Mouse (Mus musculus): ENCODE measurements around the gene Dido1. TPM values are rescaled to one million over a fixed set of nuclear protein-coding genes. Genes with fewer than 3 reads are reported as not detected.

Gene Dido1
- 26.0 and 27.8 TPM in 2 replicates for polyA plus RNA-seq (2014; fragmentation: Nextera tagmentation; extraction: Ambion mirVana)

DNA sequence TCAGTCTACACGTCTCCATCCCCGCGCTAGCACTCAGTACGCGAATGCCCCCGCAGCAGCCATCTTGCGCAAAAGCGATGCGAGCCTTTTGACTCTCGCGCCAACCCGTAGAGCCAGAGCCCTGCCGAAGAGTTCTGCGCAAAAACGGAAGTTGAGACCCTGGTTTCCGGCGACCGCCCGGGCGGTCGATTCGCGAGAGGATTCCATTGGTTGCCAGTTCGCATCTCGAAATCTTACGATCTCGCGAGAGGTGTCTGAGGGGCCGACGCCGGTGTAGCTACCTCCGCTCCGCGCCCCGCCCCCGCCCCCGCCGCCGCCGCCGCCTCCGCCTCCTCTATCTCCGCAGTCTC, at the start of gene Dido1, which contains the start of gene Gid8:
Dido1 (minus strand) TSS at position 77 of the 350 bp plus-strand sequence.
Gid8 (plus strand) TSS at position 195 of the 350 bp plus-strand sequence.
- ATAC-seq (ENCODE audit: low read depth) (peak; percentile 97), DNase-seq (ENCODE audit: low spot score) (peak; percentile 99)
- WGBS = under 1% methylated on average over 19 of the region's 43 CpGs
- peak within 1 kb of the TSS; percentile 86 for H3K27ac ChIP-seq (replicated peaks; ENCODE audit: low read depth, low read length)
- no peaks in the 10 kb centered on the region for H3K9me3 ChIP-seq (ENCODE audit: control insufficient read depth, low read length)
- peaks cover 16% of the 10 kb centered on the region for H3K4me1 ChIP-seq (ENCODE audit: control insufficient read depth, insufficient read depth, low read length)
- H3K4me3 ChIP-seq (ENCODE audit: low read depth, low read length) = peak within 1 kb of the TSS; percentile 86
- peak within 1 kb of the TSS; percentile 81 for H3K4me2 ChIP-seq (ENCODE audit: low read depth, low read length)
- H3K27me3 ChIP-seq (replicated peaks; ENCODE audit: control insufficient read depth, insufficient read depth, low read length) = no peaks in the 10 kb centered on the region
- H3K36me3 ChIP-seq (ENCODE audit: control insufficient read depth, insufficient read depth, low read length) = peaks cover 30% of the 10 kb centered on the region
- H3K9ac ChIP-seq (ENCODE audit: low read depth, low read length) = peak within 1 kb of the TSS; percentile 98

DNA sequence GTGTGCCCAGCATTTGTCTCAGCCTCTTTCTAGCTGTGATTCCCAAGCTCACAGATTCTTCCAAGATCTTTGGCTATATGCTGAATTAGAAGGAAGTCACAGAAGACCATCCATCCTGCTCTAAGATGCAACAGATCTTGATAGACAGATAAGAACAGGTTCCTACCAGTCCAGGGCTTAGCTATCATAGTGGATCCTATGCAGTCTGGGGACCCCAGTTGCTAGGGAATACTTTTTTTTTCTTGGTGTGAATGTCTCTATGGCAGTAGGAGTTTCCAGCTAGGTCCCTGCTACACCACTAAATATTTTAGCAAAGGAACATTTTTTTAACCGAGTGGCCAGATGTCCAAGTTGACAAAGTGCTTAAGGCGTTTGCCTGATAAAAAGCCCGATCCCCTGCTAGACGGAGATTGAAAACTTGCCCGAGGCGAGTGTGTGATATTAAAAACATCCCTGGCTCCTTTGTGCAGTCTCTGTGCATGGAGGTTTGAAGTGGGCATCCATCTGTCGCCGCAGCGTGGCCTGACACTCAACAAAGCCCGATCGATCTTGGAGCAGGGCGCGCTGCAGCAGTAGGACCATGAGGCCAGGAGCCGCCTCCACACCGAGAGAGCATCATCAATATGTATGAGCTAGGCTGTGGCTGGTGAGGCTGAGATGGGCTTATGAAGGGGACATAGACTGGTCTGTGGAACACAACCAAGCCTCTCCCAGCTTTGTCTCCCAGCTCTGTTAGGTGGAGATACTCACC, 48.9 kb upstream of the Dido1 start:
- WGBS = 40% methylated on average over 15 of the region's 15 CpGs
- Histone ChIP-seq H3K27ac (replicated peaks; ENCODE audit: low read depth, low read length) (no peak overlapping the region), H3K4me2 (ENCODE audit: low read depth, low read length) (no peak overlapping the region), H3K4me3 (ENCODE audit: low read depth, low read length) (no peak overlapping the region), H3K9ac (ENCODE audit: low read depth, low read length) (no peak overlapping the region), H3K4me1 (ENCODE audit: control insufficient read depth, insufficient read depth, low read length) (no peaks in the 10 kb centered on the region), H3K36me3 (ENCODE audit: control insufficient read depth, insufficient read depth, low read length) (no peaks in the 10 kb centered on the region), H3K27me3 (replicated peaks; ENCODE audit: control insufficient read depth, insufficient read depth, low read length) (no peaks in the 10 kb centered on the region), H3K9me3 (ENCODE audit: control insufficient read depth, low read length) (no peaks in the 10 kb centered on the region)
- ATAC-seq (ENCODE audit: low read depth) = no peak
- no peak for DNase-seq (ENCODE audit: low spot score)

DNA sequence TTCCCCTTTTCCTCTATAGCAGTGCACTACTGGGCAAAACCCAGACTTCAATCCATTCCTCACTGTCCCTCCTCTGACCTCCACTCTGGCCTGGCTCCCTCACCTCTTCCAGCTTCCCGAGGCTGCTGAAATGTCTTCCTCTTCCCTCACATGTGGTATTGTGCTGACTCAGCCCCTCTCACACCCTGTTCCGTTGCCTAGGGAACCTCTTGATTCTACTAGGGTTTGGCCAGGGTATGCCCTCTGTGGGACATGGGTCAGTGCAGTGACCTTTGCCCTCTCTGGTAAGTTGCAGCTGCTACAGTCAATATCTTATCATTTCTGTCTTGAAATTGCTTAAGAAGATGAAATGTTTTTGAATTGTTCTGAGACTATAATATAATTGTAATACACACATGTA, 47.0 kb upstream of the Dido1 start:
- WGBS = 24% methylated on average over 2 of the region's 2 CpGs
- Histone ChIP-seq H3K9ac (ENCODE audit: low read depth, low read length) (no peak overlapping the region), H3K27ac (replicated peaks; ENCODE audit: low read depth, low read length) (no peak overlapping the region), H3K36me3 (ENCODE audit: control insufficient read depth, insufficient read depth, low read length) (no peaks in the 10 kb centered on the region), H3K9me3 (ENCODE audit: control insufficient read depth, low read length) (no peaks in the 10 kb centered on the region), H3K4me2 (ENCODE audit: low read depth, low read length) (no peak overlapping the region), H3K27me3 (replicated peaks; ENCODE audit: control insufficient read depth, insufficient read depth, low read length) (no peaks in the 10 kb centered on the region), H3K4me1 (ENCODE audit: control insufficient read depth, insufficient read depth, low read length) (no peaks in the 10 kb centered on the region), H3K4me3 (ENCODE audit: low read depth, low read length) (no peak overlapping the region)
- DNase-seq (ENCODE audit: low spot score) = no peak
- ATAC-seq (ENCODE audit: low read depth) = no peak

DNA sequence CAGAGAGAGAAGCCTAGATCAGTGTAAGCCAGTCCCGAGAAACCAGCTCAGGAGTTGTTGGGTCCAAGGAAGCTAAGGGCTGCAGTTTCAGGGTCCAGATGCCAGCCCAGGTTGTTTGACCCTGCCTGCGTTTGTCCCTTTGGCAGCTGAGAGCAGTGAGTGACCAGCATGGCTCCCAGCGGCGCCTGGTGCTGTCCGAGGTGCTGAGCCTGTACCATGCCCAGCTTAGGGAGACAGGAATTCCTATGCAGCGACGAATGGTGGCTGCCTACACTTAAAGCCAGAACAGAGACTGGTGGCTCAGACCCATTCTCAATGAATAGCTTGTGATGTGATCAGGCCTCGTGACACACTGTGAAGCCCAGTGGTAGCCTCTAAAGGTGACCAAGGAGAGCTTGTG, 46.1 kb upstream of the Dido1 start:
- Histone ChIP-seq H3K4me3 (ENCODE audit: low read depth, low read length) (no peak overlapping the region), H3K27me3 (replicated peaks; ENCODE audit: control insufficient read depth, insufficient read depth, low read length) (no peaks in the 10 kb centered on the region), H3K4me1 (ENCODE audit: control insufficient read depth, insufficient read depth, low read length) (no peaks in the 10 kb centered on the region), H3K36me3 (ENCODE audit: control insufficient read depth, insufficient read depth, low read length) (no peaks in the 10 kb centered on the region), H3K9ac (ENCODE audit: low read depth, low read length) (no peak overlapping the region), H3K9me3 (ENCODE audit: control insufficient read depth, low read length) (no peaks in the 10 kb centered on the region), H3K27ac (replicated peaks; ENCODE audit: low read depth, low read length) (no peak overlapping the region), H3K4me2 (ENCODE audit: low read depth, low read length) (no peak overlapping the region)
- WGBS = 4% methylated on average over 8 of the region's 8 CpGs
- no peak for ATAC-seq (ENCODE audit: low read depth)
- DNase-seq (ENCODE audit: low spot score) = peak; percentile 56

DNA sequence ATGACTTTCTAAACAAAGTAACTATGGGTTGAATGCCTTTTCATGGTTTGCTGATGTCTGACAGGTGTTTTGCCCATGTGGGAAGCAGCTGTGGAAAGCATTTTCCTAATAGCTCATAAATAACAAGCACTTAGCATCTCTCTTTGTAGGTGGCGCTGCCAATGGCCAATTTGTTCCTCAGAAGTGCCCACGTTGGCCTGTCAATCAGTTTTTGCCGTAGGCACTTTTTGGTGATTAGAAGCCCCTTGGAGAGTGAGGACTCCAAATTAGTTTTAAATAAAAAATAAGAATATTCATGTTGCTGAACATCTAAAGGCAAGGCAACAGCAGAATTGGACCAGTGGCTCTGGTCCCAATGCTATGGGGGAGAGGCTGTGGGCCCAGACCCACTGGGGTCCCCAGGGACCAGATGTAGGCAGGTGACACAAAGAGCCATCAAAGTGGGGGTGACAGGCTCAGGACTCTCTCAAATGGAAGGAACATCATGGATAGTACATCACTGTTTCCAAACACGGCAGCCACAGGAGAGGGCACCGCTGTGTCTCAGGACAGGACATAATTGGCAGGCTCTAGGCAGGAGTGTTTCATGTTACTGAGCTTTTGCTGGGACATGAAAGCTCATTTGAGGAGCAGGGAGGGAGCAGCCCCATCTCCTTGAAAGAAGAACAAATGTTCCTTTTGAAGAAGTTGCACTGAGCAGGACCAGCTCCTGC, 45.3 kb upstream of the Dido1 start:
- no peaks in the 10 kb centered on the region for H3K27me3 ChIP-seq (replicated peaks; ENCODE audit: control insufficient read depth, insufficient read depth, low read length)
- DNase-seq (ENCODE audit: low spot score) (no peak), ATAC-seq (ENCODE audit: low read depth) (no peak)
- no peak overlapping the region for H3K4me3 ChIP-seq (ENCODE audit: low read depth, low read length)
- no peaks in the 10 kb centered on the region for H3K4me1 ChIP-seq (ENCODE audit: control insufficient read depth, insufficient read depth, low read length)
- no peak overlapping the region for H3K9ac ChIP-seq (ENCODE audit: low read depth, low read length)
- WGBS = 76% methylated on average over 5 of the region's 5 CpGs
- H3K27ac ChIP-seq (replicated peaks; ENCODE audit: low read depth, low read length) = no peak overlapping the region
- no peaks in the 10 kb centered on the region for H3K9me3 ChIP-seq (ENCODE audit: control insufficient read depth, low read length)
- no peak overlapping the region for H3K4me2 ChIP-seq (ENCODE audit: low read depth, low read length)
- no peaks in the 10 kb centered on the region for H3K36me3 ChIP-seq (ENCODE audit: control insufficient read depth, insufficient read depth, low read length)

DNA sequence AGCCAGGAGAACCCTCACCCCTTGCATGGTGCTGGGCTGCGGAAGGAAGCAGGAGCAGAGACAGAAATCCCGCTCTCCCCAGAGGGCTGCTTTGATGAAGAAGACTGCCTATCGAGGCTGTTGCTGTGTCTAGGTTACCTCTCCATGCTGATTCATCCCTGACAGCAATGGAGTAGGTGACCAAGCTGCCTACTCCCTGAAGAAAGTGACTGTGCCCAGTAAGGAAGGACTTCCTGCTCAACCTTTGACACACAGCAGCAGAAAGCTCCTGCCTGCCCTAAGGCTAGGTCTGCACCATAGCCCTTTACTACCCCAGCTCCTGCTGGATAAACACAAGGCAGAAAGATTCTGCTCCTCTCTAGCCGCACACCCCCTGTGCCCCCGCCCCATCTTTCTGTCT, 39.1 kb upstream of the Dido1 start:
- no peak overlapping the region for H3K4me3 ChIP-seq (ENCODE audit: low read depth, low read length)
- 34% methylated on average over 5 of the region's 5 CpGs for WGBS
- no peaks in the 10 kb centered on the region for H3K27me3 ChIP-seq (replicated peaks; ENCODE audit: control insufficient read depth, insufficient read depth, low read length)
- H3K4me1 ChIP-seq (ENCODE audit: control insufficient read depth, insufficient read depth, low read length) = no peaks in the 10 kb centered on the region
- H3K36me3 ChIP-seq (ENCODE audit: control insufficient read depth, insufficient read depth, low read length) = no peaks in the 10 kb centered on the region
- no peak overlapping the region for H3K4me2 ChIP-seq (ENCODE audit: low read depth, low read length)
- H3K27ac ChIP-seq (replicated peaks; ENCODE audit: low read depth, low read length) = no peak overlapping the region
- DNase-seq (ENCODE audit: low spot score) (no peak), ATAC-seq (ENCODE audit: low read depth) (no peak)
- no peak overlapping the region for H3K9ac ChIP-seq (ENCODE audit: low read depth, low read length)
- no peaks in the 10 kb centered on the region for H3K9me3 ChIP-seq (ENCODE audit: control insufficient read depth, low read length)

DNA sequence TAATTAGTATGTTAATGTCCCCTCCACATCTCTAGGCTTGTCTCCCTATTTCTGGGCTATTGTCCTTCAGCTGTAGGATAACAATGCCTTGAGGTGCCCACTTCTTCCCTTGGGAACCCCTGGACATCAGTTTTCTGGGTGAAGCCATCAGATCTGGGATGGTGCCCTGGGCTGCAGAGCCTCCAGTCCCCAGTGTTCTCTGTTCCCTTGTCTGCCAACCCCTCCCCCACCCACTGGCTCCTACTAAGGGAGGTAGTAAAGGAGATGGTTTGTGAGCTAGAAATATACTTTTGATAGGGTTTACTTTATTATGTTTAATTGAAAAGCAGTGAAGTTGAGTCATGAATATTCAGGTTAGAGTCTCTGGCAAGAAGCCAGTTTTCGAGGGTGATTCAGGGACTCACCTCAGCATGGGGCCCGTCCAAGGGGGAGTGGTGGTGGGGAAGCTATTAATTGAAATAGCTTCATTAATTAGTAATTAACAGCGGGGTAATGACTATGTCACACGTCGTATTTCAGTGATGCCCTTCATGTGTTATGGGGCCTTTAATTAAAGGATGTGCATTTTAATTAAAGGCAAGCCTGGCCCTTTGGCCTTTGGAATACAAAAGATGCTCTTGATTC, 36.9 kb upstream of the Dido1 start:
- Histone ChIP-seq H3K36me3 (ENCODE audit: control insufficient read depth, insufficient read depth, low read length) (no peaks in the 10 kb centered on the region), H3K4me3 (ENCODE audit: low read depth, low read length) (no peak overlapping the region), H3K4me1 (ENCODE audit: control insufficient read depth, insufficient read depth, low read length) (no peaks in the 10 kb centered on the region), H3K4me2 (ENCODE audit: low read depth, low read length) (no peak overlapping the region), H3K9ac (ENCODE audit: low read depth, low read length) (no peak overlapping the region), H3K27me3 (replicated peaks; ENCODE audit: control insufficient read depth, insufficient read depth, low read length) (no peaks in the 10 kb centered on the region), H3K9me3 (ENCODE audit: control insufficient read depth, low read length) (no peaks in the 10 kb centered on the region), H3K27ac (replicated peaks; ENCODE audit: low read depth, low read length) (no peak overlapping the region)
- WGBS = 21% methylated on average over 5 of the region's 5 CpGs
- ATAC-seq (ENCODE audit: low read depth) (no peak), DNase-seq (ENCODE audit: low spot score) (no peak)

DNA sequence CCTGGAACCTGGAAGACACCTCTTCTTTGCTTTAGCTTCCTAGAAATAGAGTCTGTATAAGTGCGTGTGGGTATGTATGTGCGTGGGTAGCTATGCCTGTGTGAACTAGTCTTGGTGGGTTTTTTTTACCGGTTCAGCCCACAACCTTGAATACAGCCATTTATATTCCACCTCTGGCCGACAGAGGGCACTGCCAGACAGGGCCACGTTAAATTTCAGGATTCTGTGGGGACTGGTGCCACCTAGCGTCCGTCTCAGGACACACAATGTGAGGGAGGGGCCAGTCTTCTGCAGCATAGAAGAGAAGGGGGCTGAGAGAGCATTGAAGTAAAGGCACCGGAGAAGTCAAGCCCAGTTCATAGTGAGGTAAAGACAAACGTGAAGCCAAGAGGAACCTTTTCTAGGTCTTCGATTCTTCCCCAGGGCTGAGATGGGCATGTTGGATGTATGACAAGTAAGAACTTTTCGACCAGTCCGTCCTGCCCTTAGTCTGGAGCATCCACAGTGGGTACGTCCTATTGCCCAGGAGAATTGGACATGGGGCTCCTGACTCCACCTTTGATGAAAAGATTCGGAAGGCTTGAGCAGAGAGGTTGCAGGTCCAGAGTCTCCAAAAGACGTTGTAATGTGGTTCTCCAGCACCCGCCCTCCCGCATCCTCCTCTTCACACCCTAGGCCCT, 35.6 kb upstream of the Dido1 start:
- H3K27me3 ChIP-seq (replicated peaks; ENCODE audit: control insufficient read depth, insufficient read depth, low read length) = no peaks in the 10 kb centered on the region
- peak; percentile 79 for DNase-seq (ENCODE audit: low spot score)
- no peak overlapping the region for H3K9ac ChIP-seq (ENCODE audit: low read depth, low read length)
- H3K36me3 ChIP-seq (ENCODE audit: control insufficient read depth, insufficient read depth, low read length) = no peaks in the 10 kb centered on the region
- H3K27ac ChIP-seq (replicated peaks; ENCODE audit: low read depth, low read length) = no peak overlapping the region
- H3K4me2 ChIP-seq (ENCODE audit: low read depth, low read length) = no peak overlapping the region
- ATAC-seq (ENCODE audit: low read depth) = peak; percentile 72; the same call in 1 of the 2 replicates
- WGBS = 34% methylated on average over 17 of the region's 17 CpGs
- H3K9me3 ChIP-seq (ENCODE audit: control insufficient read depth, low read length) = no peaks in the 10 kb centered on the region
- H3K4me1 ChIP-seq (ENCODE audit: control insufficient read depth, insufficient read depth, low read length) = no peaks in the 10 kb centered on the region
- no peak overlapping the region for H3K4me3 ChIP-seq (ENCODE audit: low read depth, low read length)
